Mouse (Mus musculus) thymus, postnatal 10 days (tissue): ENCODE data around the gene D17Wsu92e.

Source experiments
- DNase-seq, 2 experiments: peaks; one replicate each; pipeline ENCODE4 v3.0.0; 2021; ENCODE audit warnings: low spot score in 2 of 2

Gene D17Wsu92e

DNA sequence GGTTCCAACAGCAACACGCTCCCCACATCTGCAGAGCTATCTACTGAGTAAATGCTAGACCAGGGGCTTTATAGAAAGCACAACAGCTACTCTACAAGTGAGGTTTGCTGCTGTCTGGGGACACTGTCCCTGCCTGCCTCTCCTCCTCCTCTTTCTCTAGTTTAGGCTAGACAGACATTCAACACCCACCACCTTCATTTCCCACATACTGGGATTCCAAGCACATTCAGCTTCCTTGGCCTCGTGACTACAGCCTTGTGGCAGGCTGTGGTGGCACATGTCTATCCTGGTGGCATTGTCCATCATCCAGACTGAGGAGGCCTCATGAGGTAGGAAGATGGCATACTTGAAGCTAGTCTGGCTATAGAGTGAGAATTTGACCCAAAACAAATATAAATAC is 29.5 kb downstream of the D17Wsu92e start:
- DNase-seq, result no peak

DNA sequence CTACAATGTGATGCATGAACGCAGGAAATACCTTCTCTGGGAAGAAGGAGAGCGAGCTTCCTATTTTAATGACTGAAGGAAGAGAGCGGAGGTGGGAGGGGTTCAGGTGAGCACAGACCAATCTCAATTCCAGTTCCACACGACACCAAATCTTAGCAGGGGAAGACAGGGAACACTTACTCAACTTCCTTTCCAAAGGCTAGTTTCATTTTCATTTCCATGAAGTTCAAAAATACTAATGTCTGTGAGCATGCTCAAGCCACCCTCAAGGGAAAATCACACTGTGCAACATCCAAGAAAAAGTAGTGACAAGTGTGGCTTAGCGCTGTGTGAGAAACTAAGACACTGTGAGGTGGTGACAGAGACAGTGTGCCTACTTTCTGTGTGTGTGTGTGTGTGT is 30.4 kb downstream of the D17Wsu92e start:
- DNase-seq, result no peak

DNA sequence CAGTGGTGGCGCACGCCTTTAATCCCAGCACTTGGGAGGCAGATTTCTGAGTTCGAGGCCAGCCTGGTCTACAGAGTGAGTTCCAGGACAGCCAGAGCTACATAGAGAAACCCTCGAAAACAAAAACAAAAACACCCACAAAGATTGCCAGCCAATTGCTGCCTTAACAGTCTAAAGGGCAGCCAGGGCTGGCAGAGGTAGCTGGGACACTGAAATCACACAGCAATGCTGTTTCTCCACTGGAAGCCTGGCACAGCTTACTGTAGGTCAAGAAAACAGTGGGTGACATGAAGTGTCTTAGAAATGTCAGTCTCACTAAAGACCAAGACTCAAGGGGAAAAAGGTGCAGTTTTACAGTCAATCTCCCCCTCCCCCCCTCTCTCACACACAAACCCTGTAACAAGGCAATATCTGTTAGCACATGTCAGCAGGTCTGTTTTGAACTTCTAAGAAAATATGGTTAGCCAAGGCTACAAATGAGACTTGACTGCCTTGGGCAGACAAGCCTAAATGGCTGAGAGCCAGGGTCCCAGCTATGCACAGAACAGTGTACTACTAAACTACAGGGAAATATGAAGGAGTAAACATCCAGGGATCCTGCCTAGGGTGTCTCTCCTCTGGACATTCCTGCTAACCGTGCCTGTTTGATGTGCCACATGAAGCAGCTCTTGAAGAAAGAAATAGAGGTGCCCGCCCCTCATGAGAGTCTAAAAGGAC is 31.8 kb downstream of the D17Wsu92e start:
- DNase-seq, result no peak

DNA sequence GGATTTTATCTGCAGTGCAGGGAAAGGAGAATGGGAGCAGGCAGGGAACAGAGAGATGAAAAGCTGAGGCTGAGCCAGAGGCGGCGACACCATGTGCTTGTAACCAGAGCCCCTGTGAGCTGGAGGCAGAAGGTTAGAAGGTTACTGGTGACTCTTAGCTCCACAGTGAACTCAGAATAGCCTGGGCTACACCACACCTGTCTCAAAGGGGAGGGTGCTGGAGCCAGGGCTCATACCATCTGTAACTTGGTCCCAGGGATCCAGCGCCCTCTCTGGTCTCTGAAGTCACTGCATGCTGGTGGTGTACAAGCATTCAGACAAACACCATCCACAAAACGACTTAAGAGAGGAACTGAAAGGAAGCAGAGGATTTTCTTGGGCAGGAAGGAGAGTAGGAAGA is 36.9 kb downstream of the D17Wsu92e start:
- DNase-seq, result no peak

DNA sequence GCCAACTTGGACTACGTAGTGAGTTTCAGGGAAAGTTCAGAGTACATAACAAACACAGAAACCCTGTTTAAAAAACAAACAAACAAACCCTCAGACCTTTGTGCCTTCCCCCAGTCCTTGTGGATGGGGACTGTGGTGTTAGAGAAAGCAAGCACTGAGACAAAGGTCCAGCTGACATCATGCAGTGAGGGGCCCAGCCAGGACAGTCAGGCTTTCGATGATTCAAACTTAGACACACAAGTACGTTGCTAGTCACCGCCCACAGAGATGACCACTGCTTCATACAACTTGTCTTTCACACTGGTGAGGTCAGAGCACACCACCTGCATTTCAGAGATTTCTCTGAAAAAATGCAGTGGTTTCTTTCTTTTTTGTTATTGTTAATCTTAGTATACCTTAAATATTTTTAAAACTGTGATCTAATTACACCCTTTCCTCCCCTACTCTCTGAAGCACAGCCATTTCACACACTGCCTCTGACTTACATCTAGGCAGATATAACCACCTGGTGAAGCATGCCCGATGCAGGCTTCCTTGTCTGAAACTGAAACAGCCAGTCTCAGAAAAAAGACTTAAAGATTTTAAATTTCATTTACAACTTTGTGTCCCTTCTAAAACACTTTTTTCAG is 39.3 kb downstream of the D17Wsu92e start:
- DNase-seq, result no peak

DNA sequence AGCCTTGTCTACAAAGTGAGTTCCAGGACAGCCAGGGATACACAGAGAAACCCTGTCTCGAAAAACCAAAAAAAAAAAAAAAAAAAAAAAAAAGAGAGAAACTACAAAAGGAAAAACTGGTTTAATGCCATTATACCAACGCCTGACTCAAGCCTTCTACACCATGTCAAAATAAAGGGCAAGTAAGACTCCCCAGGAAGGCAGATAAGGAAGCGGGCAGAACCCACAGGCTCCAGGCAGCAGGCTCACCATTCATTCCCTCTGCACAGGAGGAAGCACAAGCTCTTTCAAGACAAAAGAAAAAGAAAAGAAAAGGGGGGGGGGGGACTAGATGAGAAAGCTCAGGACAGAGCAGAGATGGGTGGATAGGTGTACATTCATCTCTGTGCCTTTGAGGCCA is 40.7 kb downstream of the D17Wsu92e start:
- no peak for DNase-seq

DNA sequence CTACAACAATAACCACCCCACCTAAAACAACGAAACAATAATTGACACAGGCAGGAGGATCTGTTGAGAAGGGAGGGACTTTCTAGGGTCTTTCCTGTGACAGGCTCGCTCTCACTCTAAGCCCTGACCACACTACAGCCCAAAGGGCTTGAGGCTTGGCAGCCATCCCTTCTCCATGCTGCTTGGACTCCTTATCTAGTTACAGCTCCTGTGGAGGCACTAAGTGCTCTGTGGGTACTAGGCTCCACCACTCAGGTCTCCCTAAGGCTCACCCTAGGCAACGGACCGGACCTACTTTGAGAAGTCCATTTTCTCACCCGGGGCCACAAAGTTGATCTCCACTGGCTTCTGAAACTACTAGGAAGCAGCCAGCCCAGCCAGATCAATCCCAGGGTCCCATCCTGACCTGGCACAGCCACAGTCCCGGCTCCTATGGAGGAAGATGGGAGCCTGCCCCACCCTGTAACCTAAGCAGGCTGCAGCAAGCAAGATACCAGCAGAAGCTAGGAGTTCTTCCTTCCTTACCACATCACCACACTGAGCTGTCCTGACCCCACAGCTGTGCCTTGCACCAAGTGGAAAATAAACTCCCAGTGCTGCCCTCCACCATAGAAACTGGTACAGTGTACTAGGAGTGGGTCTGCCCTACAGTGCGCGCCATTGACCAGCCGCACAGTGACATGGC is 41.6 kb downstream of the D17Wsu92e start:
- DNase-seq, result no peak

DNA sequence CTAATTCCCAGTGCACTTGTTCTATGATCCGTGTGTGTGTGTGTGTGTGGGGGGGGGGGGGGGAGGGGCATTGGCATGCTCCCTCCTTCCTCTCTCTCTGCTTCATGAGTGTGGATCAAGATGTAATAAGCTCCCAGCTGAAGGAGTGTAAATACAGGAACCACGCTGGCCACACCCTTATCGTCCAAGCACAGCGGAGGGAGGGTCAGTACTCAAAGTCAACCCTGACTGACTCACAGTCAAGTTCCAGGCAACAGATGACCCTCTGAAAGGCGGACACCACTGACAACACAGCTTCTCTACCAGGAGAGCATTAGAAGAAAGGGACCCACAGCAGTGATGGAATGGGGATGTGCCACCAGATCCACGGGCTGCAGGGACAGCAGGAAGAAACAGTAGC is 42.6 kb downstream of the D17Wsu92e start:
- DNase-seq, result no peak

DNA sequence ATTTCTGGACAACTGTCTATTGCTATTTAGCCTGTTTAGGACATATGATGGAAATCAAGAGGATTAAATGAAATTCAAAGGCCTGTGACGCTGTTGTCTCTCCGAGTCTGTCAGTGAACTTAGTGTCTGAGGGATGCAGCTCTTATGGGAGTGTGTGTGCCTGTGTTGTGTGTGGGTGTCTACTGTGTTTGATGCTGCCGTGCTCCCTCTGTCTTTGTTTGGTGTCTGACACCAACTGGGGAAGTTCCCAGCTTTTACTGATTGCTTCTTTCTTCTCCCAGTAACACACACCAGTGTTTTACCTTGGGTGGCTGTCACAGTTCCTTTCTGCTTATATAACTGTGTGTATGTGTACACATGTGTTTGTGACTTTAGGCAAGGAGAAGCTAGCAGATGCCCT is 46.2 kb downstream of the D17Wsu92e start:
- no peak for DNase-seq

DNA sequence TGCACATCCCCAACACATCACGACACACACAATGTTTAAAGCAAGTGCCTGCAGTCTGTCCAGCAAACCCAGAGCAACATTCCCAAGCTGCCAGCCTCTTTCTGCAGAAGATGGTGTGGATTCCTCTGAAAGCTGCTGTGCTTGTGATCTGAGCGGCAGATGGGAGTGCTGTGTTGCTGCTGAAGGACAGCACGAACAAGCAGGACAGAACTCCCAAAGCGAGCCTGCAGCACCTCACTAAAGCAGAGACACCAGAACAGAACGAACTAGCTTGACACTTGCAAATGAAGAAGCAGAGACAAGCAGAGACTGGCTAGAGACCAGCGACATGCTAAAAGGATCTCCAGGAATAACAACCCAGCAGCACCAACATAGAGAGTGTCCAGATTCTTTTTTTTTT is 48.8 kb downstream of the D17Wsu92e start:
- no peak for DNase-seq

DNA sequence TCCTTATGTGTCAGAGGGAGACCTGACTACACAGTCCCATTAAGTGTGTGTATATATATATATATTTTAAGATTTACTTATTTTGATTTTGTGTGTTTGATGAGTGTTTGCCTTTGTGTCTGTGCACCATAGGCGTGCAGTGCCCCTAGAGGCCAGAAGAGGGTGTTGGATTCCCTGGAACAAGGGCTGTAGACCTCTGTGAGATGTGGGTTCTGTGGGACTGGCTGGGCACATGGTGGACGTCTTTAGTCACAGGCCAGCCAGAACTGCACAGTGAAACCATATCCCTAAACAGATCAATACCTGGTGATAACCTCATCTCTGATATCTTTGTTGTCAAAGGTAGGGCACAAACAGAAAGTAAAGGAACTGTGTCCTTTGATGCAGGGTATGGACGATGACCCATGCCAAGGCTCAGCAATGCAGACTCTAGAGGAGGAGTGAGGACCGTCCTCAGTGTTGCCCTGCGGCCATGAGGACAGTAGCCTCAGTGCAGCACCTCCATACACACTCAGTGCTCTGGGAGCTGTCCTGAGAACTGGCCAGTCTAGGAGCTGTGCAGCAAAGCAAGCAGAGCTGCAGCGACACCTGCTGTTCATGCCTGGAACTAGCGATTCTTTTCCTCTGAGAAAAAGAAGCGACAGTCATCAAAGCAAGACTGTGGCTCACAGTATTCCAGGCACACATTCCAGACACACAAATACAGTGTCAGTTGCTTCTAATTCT is 51.5 kb downstream of the D17Wsu92e start:
- DNase-seq, result peak; percentile 10 to 64

DNA sequence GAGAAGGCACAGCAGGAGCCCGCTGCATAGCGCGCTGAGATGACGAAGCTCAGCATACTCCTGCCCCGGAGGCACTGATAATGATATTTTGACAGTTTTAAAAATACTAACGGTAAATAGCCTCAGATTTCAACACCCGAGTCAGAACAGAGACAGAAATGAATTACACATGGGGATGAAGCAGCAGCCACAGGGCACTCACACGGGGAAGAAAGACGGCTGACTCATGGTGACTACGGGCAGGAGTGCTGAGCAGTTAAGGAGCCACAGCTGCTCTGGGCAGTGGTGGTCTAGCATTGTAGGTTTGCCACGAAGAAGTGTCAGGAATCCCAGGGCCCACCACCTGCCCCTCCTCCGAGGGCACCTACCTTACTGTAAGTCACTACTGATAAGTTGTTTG is 52.9 kb downstream of the D17Wsu92e start:
- DNase-seq, result no peak

DNA sequence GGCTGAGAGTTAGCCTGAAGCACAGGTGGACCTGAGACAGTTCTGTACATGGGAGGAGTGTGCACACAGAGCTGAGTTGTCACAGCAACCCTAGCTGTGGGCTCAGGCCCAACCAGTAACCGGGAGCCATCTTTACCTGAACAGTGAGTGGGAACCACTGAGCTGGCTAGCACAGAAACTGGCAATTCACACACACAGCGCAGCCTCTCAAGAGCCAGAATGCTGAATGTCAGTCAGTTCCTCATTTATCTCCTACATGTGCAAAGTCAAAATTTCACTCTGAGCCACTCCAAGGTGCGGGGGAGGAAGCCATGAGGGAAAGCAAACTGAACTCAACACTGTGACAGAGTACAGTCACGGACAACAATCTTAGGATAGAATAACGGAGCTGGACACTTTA is 53.3 kb downstream of the D17Wsu92e start:
- DNase-seq, result no peak

DNA sequence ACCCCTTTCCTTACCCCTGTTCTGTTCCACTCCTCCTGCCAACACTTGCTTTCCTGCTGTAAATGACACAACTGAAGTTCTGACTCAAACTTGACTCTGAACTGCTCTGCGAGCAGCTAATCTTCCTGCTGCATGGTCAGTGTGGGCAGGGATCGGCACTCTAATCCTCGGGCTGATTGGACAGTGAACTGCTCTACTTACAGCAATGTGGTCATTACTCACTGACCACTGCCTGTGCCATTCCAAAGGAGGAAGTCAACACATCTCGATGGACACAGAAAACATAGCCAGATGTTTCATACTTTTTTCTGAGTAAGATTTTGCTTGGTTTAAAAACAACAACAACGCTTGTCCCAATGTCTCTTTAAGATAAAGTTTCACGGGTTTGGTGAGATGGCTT is 55.4 kb downstream of the D17Wsu92e start:
- no peak for DNase-seq

DNA sequence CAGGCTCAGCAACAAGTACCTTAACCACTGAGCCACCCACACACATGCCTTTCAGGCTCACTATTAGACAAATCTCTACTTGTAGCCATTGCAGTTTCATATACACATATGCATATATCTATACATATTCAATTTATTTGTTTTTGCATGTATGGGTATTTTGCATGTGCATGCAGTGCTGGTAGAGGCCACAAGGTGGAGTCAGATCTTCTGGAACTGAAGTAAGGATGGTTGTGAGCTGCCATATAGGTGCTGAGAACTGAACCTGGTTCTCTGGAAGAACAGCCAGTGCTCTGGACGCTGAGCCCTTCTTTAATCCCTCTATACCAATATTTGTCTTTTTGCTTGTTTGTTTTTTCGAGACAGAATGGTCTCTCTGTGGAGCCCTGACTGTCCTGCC is 56.0 kb downstream of the D17Wsu92e start:
- DNase-seq, result no peak

DNA sequence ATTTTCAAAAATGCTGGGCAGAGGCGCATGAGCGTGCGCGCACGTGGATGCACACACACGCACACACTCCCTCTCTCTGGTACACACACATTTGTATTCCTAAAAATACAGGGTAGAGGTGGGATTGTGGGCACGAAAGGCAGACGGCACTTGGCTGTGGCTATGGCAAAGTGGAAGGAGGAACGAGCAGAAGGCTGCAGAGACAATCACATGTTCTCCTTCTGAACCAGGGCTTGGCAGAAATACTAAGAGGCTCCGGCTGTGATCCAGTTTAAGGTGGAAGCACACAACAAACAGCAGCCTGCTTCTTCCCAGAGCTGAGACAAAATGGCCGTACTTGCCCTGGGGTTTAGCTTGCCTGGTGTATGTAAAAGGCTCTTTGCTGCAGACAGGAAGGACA is 57.6 kb downstream of the D17Wsu92e start:
- DNase-seq, result no peak

DNA sequence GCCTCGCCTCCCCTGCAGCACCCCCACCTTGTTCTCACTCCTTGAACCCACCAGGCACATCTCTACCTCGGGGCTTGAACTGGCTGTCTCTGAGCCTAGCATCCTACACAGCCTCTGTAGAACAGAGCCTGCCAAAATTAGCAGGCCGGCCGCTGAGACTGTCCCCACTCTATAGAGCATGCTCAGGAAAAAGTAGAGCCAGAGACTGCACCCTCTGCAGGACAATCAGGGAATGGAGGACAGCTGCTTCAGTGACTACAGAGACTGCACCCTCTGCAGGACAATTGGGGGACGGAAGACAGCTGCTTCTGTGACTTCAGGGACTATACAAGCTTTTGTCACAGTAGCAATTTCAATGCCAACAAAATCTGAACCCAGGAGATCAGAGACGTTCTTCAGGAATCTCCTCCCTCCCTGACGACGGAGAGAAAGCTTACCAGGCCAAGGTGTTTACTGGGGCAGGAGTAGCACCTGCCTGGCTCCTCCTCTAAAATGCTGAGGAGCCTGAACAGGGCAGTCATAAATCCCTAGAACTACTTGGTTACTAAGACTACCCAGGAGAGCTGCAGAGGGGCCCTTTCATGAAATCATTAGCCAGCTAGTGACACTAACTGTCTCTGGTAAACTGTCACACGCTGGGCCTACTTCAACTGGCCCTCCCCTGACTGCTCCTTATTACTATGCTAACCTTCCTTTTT is 58.7 kb downstream of the D17Wsu92e start:
- peak; percentile 37 to 63 for DNase-seq

DNA sequence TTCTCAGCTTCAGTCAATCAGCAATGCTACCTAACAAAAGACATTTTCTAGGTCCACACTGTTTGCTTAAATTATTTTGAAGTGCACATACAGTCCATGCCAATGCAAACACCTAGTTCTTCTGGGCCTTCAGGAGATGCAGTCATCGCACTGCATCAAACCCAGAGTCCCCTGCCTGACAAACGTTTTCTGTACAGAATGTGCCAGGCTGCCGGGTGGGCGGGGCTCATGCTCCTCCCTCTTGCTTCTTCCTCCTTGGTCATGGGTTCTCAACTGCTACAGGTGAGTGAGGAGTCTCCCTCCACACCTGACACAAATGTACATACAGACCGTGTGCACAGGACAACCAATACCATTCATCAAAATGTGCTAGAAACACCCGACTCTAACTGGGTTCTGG is 60.3 kb downstream of the D17Wsu92e start:
- no peak for DNase-seq

DNA sequence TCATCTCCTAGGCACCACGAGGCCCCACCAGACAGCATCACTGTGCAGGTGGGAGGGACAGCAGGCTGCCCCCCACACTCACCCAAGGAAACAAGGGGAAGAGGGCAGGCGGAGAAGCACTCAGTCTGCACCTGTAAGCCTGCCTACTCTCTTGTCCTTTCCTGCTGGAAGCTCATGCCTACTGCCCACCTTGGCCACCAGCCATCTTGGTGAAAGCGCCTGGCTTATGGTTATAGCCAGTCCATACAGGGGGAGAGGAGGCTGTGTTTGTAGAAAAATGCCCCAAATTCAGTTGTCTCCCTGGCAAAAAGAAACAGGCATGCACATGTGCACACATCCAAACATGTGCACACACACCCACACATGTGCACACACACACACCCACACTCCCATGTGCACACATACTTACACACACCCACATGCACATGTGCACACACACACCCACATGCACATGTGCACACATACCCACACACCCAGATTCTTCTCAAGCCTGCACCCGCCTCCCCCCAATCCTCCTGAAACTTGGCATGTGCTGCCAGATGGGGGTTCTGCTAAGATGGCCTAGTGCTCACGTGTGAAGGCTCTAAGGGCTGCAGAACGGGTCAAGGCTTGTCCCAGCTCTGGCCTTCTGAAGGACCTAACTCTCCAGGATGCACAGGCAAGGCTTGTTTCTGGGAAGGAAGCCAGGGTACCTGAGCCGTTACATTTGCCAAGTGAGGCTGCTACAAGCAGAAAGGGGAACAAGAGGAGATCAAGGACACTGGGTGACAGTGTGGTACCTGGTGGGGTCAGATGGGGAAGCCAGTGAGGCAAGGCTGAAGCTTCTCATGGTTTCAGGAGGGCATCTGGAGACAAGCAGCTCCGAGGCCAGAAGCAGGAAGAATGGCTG is 68.9 kb downstream of the D17Wsu92e start:
- DNase-seq, result no peak

DNA sequence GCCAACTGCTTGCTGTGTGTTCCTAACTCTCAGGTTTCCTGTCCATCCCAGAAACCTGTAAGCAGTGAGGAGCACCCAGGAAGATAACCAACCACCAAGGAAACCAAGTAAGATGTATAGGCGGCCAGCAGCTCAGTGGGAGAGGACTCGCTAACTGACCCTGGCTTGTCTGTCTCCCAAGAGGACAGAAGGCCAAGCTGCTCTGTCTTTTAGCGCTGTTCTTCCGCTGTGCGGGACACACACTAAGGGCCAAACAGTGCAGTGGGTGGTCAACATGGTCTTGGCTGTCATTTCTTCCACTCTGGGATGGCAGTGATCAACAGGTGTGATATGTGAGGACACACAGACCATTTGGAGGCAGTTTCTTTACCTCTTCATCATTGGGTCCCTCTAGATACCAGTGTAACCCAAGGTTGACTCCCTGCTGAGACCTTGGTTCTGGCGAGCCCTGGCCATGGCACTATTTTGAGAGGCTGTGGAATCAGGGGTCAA is 70.0 kb downstream of the D17Wsu92e start:
- no peak for DNase-seq

DNA sequence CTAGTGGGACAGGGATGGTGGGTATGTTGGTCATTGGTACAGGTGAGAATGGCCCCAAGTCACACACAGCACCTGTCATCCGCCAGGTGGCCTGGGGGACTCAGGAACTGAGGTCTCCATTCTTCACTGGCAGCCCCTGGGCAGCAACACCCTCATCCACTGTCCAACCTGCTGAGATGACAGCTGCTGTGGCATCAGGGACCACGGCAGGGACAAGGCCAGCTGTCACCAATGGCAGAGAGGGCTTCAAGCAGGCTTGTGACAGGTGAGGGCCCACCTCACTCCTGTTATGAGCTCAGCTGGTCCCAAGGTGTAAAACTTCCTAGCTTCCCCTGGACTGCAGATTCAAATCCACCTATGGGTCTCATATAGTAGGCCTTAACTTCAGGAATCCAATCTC is 72.3 kb downstream of the D17Wsu92e start:
- DNase-seq, result no peak
